Mouse (Mus musculus): ENCODE results near the gene Tle6.

Tle6 gene

DNA sequence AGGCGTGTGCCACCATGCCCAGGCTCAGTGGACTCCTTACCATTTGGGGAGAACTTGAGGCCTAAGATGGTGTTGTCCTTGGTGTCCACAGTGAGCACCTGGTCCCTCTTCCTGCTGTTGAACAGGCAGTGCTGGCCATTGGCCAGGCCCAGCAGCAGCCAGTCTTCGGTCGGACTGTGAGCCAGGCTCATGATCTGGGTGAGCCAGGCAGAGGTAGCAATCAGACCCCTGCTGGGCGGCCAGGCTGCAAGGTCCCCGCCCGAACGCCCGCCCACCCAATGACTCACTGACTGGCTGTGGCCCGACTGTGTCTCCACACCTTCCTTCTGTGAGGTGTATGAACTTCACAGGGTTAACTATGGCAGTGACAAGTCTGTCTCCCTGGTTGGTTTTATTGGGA is 9.0 kb downstream of the Tle6 start:
- no peak for DNase-seq (ENCODE audit: low spot score)

DNA sequence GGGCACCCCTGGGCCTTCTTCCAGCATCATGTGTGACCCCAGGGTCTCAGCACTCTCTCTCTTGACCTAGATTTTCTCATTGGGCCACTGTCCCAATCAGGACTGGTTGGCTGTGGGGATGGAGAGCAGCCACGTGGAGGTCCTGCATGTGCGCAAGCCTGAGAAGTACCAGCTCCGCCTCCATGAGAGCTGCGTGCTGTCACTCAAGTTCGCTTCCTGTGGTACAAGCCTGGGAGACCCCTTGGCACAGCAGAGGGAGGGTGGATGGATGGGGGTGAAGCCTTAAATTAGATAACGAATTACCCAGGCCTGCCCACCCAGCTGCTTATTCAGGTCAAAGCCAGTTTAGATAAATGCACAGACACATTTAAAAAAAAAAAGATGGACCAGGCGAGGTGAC is 12.1 kb downstream of the Tle6 start:
- DNase-seq (ENCODE audit: low spot score), result no peak

DNA sequence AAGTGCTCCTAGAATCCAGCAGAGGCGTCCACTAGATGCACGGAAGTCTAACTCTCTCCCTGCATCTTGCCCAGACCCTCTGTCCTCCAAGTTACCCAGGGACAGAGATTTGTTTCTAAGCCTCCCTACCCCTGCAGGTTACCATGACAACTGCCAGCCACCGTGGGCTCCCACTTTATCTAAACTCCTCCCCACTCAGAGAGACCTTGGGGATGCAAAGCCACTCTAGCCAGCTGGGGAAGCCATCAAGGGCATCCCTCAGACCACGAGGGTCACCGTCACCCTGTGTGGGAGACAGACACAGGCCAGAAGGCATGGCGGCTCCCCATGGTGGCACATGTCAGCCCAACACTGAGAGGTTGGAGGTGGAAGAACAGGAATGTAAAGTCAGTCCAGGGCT is 17.5 kb downstream of the Tle6 start:
- DNase-seq (ENCODE audit: low spot score), result no peak

DNA sequence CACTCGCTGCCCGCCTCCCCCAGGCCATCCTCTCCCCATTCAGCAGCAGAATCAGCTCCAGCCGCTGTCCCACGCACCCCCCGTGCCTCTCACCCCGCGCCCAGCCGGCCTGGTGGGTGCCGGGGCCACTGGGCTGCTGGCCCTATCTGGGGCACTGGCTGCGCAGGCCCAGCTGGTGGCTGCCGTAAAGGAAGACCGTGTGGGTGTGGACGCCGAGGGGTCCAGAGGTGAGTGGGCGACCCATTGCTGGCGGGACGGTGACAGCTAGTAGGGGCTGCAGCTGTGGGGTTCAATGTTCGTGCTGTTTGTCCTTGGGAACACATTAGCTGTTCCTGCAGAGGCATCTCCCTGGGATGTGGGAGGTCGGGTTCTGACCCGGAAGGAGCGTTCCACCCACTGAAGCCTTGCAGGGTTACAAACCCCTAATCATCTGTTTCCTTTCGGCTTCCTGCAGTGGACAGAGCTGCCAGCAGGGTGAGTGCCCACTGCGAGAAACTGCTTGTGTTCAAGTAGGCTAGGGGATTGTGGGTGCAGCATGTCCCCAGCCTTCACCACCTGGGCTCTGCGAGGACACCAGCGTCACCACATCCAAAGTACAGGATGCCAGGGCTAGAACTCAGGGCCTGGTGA is 20.3 kb downstream of the Tle6 start:
- DNase-seq (ENCODE audit: low spot score), result peak; percentile 41

DNA sequence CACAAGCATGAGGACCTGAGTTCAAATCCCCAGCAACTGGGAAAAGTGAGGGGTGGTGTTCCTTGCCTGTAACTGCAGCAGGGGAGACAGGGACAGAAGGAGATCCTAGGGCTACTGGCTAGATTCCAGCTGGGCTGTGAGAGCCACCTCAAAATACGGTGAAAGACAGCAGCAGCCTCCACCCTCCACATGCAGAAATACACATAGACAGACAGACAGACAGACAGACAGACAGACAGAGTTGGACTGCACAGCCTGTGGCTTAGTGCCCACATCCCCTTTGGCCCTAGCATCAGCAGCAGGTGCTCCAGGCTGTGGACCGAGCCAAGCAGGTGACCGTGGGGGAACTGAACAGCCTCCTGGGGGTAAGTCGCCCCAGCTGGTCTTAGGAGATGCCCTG is 20.9 kb downstream of the Tle6 start:
- no peak for DNase-seq (ENCODE audit: low spot score)

DNA sequence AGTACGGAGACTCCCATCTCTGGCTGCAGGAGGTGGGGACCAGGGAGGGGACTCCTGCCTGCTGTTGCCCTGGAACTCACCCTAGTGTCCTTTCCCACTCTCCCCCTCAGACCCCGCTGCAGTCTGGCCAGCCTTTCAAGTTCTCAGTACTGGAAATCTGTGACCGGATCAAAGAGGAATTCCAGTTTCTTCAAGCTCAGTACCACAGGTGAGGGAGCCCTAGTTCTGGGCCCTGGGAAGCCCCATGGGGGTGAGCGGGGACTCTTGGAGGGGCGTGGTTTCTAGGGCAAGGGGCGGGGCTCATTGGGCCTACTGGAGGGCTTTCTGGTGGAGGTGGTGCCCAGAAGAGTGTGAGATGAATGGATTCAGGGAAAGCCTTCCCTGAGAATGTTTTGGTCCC is 25.2 kb downstream of the Tle6 start:
- no peak for DNase-seq (ENCODE audit: low spot score)

DNA sequence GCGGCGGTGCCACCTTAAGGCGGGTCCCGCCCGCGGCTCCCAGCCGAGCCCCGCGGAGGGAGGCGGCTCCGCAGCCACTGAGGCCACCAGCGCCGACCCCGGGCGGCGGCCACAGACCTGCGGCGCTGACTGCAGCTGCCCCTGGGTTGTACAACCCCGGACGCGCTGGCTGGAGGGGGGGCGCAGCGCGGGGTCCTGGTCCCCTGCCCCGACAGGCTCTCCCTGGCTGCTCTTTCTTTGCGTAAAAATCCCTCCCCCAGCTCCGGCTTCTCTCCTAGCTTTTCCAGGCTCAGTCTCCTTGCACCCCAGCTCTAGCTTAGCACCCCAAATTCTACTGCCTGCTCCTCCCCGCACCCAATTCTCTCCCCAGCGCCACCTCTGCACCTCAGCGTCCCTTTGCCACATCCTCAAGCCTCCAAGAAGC is 25.7 kb downstream of the Tle6 start:
- DNase-seq (ENCODE audit: low spot score), result peak; percentile 62

DNA sequence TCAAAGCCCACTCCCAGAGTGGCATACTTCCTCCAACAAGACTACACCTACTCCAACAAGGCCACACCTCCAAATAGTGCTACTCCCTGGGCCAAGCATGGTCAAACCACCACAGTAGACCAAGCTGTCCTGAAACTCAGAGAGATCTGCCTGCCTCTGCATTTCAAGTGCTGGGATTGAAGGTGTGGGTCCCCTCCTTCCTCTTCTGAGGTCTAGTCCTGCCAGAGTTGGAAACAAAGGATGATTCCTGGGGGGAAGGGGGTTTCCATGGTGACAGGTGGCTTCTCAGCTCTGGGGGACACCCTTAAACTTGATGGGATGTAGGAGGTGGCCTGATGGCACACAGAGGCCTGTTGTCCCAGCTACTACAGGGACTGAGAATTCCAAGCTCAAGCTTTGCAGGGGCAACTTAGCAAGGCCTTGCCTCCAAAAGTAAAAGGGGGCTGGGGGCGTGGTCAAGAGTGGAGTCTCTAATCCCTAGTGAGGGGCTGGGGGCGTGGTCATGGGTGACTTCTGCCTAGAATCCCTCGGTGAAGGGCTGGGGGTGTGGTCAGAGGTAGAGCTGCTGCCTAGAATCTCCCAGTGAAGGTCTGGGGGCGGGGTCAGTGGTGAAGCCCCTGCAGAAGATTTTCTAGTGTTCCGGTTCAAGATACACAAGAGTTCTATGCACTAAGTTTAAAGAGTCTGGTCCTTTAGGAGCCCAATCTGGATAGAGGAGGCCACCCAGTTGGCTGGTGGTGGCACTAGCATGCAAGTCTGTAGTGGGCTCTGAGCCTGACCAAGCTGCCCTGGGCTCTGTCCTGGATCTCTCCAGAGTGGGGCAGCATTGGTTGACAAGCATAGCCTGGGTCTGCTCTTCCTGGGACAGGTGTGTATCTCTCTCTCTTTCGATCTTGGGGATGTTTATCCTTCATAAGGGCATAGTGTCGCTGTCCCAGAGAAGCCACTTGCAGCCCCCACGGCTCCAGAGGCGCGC is 26.5 kb downstream of the Tle6 start, which contains the start of gene Tle2:
Gene Tle2 (plus strand): TSS at position 481 of the 976 bp plus-strand sequence.
- no peak for DNase-seq (ENCODE audit: low spot score)

DNA sequence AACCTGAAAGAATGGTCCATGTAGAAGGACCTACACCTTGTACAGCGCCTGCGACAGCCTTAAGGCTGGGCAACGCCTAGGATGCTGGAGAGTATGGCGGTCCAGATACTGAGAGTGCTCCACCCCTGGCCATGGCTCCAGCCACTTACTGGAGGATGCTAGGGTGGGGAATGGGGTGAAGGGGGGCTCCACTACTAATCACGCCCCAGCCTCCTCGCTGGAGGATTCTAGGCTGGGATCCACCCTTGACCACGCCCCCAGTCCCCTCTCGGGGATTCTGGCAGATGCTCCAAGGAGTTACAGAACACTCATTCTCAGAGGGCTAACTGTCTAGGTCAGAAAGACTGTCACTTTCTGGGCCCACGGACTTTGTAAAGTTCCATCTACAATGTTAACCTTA is 27.9 kb downstream of the Tle6 start:
- DNase-seq (ENCODE audit: low spot score), result no peak

DNA sequence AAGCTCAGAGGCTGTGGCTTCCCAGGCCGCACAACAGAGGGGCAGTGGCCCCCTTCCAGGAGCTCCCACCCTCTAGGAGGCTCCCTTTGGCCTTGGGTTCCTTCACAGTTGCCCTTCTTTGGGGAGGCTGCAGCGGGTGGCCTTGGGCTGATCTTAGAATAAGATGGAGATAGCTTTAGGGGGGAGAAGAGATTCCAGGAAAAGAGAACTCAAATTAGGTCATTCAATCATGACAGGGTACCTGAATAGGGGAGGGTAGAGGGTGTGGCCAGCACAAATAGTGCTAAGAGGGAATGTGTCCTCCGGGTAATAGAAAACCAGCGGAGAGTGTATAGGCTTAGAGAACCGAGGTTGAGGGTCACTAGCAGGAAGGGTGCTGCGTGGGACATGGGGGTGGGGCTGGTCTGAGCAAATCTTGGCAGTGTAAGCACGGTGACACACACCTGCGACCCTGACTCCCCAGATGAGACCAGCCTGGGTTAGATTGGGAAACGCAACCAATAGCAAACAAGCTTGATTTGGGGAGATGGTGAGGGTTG is 28.7 kb downstream of the Tle6 start:
- no peak for DNase-seq (ENCODE audit: low spot score)

DNA sequence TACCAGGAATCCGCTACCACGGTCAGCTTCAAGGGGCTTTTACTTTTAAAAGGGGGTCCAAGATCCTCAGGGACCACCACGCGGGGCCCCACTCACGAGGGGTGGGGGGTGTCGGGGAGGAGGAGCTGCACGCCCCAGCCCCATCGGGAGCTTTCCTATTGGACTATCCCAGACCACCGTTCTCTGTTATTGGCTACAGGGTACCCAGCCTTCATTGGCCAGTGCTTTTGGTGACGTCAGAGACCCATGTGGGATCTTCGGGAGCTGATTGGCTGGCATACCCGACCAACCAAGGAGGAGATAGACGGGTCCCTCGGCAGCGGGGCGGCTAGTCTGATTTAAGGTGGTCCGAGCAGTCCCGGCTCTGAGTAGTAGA is 29.4 kb downstream of the Tle6 start:
- DNase-seq (ENCODE audit: low spot score), result peak; percentile 99

DNA sequence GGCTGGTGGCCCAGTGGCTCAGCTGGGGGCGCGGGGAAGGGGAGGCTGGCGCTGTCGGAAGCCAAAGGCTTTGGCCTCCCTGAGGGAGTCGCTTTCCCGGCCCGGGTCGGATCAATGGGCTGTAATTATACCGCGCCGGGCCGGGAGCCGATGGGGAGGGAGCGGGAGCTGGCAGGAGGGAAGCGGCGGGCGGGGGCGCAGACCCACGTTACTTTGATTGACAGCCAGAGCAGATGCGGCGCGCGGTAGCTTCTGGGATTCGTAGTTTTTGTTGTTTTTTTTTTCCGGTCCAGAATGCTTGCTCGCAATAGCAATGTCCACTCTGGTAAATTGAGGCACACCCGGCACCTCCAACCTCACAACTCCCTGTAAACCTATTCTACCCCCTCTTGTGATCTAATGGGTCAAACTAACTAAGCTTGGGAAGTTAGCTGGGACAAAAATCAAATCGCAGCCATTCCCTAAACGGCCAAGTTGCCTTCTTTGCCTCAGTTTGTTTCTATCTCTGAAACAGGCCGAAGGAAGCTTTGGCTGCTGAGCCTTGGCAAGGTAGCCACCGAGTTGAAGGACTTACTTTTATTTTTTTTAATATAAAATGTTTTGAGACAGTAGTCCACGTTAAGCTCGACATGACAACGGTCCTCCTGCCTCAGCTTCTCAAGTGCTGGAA is 29.9 kb downstream of the Tle6 start:
- DNase-seq (ENCODE audit: low spot score), result peak; percentile 99

DNA sequence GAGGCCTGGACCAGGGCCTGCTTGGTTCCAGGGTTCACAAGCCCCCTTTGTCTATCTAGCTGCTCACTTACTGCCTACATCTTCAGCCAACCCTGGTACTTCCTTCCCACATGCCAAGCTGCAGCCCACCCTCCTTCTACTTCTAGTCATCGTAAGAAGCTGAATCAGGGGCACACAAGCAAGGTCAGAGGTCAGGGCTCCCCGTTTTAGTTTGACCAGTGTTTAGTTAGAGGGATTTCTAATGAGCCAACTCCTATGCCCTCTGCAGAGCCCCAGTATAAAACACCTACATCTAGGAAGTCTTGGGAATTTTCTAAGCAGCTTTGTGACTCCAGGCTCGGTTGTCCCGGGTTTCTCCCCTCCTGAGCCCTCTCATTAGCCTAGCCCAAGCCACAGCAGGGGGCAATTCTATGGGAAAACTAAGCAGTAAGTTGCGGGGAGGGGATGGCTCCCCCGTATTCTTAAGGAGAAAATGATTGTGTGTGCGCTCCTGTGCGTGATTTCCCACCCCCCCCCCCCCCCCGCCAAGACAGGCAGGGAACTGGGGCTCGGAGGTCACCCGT is 30.6 kb downstream of the Tle6 start:
- DNase-seq (ENCODE audit: low spot score), result peak; percentile 76

DNA sequence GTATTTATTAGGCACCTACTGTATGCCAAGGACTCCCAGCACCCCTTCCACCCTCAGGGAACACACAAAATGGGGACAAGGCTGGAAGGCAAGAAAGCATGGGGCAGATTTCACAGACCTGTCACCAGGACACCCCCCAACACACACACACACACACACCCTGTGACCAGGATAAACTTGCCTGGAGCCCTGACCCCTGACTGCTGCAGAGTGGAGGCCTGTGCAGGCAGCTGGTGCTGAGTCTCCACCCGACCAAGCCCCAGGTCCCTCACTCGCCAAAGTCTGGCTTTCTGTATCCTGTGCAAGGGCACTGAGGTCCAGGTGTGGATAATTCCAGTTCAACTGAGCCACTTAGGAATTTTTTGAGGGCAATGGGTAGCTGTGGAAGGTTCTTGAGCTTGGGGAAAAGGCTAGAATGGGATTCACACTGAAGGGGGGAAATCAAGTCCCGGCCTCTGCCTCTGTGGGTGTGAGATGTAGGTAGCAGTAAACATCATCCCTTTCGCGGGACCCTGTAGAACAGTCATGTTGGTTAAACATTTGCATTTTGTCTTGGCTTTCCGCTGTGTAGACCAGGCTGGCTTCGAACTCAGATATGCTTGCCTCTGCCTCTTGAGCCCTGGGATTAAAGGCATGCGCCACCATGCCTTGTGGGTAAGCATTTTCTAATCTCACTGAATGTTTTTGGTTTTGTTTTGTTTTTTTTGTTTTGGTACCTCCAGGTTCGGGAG is 31.2 kb downstream of the Tle6 start:
- DNase-seq (ENCODE audit: low spot score), result peak; percentile 33

DNA sequence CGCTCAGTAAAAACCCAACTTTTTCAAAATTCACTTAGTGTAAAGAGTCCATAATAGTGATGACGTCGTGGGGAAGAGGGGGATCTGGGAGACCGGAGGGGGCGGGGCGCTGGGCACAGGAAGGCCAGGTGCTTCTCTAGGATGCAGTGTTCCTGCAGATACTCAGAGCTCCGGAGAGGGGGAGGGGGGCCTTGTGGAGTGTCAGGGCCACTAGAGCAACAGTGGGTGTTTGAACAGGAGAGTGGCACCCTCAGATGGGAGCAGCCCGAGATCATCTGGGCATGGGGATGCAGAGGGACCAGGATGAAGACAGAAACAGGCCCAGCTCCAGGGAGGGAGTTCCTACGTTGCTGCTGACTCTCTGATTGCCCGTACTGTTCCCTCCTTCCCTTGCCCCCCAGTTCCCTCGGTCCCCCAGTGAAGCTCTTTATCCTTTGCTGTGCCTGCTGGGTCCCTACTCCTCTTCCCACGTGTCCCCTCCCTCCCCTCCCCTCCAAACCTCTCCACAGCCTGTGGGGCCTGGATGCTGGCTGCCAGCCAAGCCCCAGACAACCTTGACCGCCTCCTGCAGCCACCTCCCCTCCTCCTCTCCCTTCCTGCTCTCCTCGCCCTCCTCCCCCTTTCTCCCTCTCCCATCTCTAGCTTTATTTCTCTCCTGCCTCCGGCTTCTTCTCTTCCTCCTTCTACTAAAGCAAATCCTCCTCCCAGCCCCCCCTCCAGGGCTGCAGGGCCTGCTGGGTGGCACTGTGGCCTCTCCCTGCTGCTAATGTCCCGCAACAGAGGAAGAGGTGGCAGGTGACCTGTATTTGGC is 32.3 kb downstream of the Tle6 start:
- DNase-seq (ENCODE audit: low spot score), result peak; percentile 62

DNA sequence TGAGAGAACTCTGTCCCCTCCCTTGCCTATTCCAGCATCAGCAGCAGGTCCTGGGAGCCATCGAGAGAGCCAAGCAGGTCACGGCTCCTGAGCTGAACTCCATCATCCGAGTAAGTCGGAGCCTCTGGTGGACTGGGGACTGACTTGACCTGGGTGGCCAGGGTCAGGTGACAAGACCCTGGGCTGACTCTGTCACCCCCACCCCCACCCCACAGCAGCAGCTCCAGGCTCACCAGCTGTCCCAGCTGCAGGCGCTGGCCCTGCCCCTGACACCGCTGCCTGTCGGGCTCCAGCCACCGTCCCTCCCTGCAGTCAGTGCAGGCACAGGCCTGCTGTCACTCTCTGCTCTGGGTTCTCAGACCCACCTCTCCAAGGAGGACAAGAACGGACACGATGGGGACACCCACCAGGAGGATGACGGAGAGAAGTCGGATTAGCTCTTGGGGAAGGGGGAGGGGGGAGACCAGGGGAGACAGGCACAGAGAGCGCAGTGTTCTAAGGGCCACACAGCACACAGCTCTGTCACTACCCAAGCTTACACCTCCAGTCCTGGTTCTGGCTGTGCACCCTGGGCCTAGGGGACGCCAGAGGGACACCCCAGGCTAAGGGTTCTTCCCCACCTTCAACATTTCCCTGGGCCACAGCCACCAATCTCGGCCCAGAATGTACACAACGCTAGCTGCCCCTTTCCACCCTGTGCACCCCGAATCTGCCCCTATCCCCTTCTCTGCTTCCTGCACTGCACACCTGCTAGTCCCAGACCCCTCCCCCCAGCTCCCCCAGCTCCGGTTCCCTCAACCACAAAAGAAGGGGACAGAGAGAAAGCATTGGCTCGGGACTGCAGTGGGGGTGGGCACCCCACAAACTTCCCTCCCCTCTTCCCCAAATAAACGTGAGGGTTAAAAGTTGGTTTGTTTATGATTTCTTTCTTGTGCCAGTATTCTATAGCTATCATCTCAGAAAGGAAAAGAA is 35.3 kb downstream of the Tle6 start:
- DNase-seq (ENCODE audit: low spot score), result no peak

DNA sequence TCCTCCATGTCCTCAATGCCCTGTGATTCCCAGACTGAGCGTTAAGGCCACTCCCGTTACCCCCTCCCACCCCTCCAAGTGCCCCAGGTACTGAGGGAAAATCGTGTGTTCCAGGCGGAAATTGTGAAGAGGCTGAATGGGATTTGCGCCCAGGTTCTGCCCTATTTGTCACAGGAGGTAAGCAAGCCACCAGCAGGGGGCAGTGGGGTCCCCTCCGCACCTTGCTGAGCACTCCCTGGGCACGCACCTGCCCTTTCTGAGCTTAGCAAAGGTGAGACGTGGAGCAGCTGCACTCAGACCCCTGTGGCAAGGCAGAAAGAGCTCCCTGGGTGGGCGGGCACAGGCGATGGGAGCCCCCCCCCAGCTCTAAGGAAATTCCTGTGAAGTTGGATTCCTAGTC is 36.1 kb downstream of the Tle6 start:
- DNase-seq (ENCODE audit: low spot score), result peak; percentile 70

DNA sequence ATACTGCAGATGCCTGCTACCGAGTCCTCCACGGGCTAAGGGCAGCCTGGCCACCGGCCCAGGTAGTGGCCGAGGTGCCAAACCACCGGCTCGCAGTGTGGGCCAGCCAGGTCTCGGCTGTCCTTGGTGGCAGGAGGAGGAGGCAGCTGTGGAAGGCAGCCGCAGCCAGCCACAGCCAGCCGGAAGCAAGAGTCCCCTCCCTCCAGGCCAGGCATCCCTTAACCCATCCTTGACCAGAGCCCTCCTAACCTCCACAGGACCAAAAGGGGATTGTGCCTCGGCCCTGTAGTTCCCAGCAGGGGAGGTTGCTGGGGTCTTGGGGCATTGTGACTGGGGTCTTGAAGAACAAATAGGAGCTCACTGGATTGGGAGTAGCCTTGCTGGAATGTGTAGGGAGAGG is 36.7 kb downstream of the Tle6 start:
- DNase-seq (ENCODE audit: low spot score), result peak; percentile 49

DNA sequence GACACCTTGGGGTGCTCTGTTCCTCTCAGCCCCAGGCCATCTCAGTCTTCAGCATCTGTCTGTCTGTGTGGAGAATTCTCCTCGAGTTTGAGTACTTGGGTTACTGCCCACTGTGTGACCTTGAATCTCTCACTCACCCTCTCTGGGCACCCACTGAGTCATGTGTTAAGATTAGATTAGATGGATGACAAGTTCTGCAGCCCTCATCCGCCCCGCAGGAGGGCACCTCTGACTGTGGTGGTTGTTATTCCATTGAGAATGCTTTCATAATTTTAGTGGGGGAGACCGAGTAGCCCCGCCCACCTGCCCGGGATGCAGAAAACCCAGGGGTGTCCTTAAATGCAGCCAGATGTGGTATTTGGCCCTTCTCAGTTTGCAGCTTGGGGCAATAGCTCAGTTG is 37.4 kb downstream of the Tle6 start:
- no peak for DNase-seq (ENCODE audit: low spot score)

Measured in retina, embryonic 14.5 days (tissue).